Mouse (Mus musculus): Measurements from ENCODE around the gene Chrm3. TPM values are rescaled to one million over a fixed set of nuclear protein-coding genes. Genes with fewer than 3 reads are reported as not detected.

Chrm3 gene
- polyA plus RNA-seq, 1 experiment = not detected

- Histone ChIP-seq H3K4me3 (ENCODE audit: low read depth, low read length) (no peak overlapping the region), H3K4me1 (ENCODE audit: control insufficient read depth, insufficient read depth, low read length) (no peaks in the 10 kb centered on the region), H3K9me3 (replicated peaks; ENCODE audit: control insufficient read depth, insufficient read depth, low read length, poor library complexity, severe bottlenecking) (no peaks in the 10 kb centered on the region), H3K27ac (ENCODE audit: insufficient read depth, low read length) (no peak overlapping the region), H3K27me3 (ENCODE audit: control insufficient read depth, insufficient read depth, low read length, poor library complexity, severe bottlenecking) (no peaks in the 10 kb centered on the region), H3K9ac (ENCODE audit: low read depth, poor library complexity, severe bottlenecking) (no peak overlapping the region), H3K36me3 (ENCODE audit: control insufficient read depth, insufficient read depth, low read length, poor library complexity, severe bottlenecking) (no peaks in the 10 kb centered on the region)
- TF ChIP-seq CTCF (IDR thresholded peaks at IDR 0.05; ENCODE audit: low read depth, low read length) (no peak), POLR2A (IDR thresholded peaks at IDR 0.05; ENCODE audit: insufficient read depth, low read length) (no peak), EP300 (IDR thresholded peaks at IDR 0.05; ENCODE audit: insufficient read depth, low read depth, low read length) (no peak)
Measured at GRCm38 (mm10) chr13:10138878-10139277, 221.8 kb downstream of the Chrm3 start.

DNA sequence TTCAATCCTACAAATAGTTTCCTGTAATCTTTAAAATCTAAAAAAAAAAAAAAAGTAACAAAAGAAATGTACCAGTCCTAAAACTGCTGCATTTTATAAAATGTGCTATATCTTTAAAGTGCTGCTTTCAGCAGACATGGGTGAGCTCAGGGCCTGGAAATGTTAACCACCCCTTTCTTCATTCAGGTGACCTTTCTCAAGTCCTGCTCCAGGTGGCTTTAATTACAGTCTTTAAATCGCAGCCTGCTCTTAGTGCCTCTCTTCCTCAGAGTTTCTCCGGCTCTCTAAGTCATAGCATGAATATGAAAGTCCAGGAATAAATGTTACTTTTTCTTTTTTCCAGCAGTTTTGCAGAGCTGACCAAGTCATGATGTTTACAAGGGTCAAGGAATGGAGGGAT lies 229.6 kb downstream of the Chrm3 start:
- H3K27me3 ChIP-seq (ENCODE audit: control insufficient read depth, insufficient read depth, low read length, poor library complexity, severe bottlenecking) = no peaks in the 10 kb centered on the region
- H3K4me3 ChIP-seq (ENCODE audit: low read depth, low read length) = no peak overlapping the region
- H3K27ac ChIP-seq (ENCODE audit: insufficient read depth, low read length) = no peak overlapping the region
- H3K4me1 ChIP-seq (ENCODE audit: control insufficient read depth, insufficient read depth, low read length) = no peaks in the 10 kb centered on the region
- H3K9ac ChIP-seq (ENCODE audit: low read depth, poor library complexity, severe bottlenecking) = no peak overlapping the region
- no peaks in the 10 kb centered on the region for H3K36me3 ChIP-seq (ENCODE audit: control insufficient read depth, insufficient read depth, low read length, poor library complexity, severe bottlenecking)
- no peak for TF ChIP-seq POLR2A (IDR thresholded peaks at IDR 0.05; ENCODE audit: insufficient read depth, low read length)
- no peak for TF ChIP-seq CTCF (IDR thresholded peaks at IDR 0.05; ENCODE audit: low read depth, low read length)
- TF ChIP-seq EP300 (IDR thresholded peaks at IDR 0.05; ENCODE audit: insufficient read depth, low read depth, low read length) = no peak
- no peaks in the 10 kb centered on the region for H3K9me3 ChIP-seq (replicated peaks; ENCODE audit: control insufficient read depth, insufficient read depth, low read length, poor library complexity, severe bottlenecking)

DNA sequence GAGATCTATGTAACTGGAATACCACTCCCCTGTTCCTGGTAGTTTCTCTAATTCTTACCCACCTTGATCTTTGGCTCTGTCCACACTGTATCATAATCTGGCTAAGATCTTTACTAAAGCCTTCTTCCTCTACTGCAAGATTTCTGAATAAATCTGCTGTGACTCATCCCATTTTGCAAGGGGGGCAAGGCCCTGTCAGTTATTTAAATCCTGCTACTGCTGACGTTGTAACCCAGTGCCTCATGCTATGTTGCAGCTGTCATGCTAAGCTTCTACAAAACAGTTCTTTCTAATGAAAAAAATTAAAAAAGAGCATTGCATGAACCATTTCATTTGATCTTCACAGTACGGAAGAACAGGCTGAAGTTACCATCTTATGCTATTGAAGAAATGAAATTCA lies 248.4 kb downstream of the Chrm3 start:
- H3K4me3 ChIP-seq (ENCODE audit: low read depth, low read length) = no peak overlapping the region
- H3K9ac ChIP-seq (ENCODE audit: low read depth, poor library complexity, severe bottlenecking) = no peak overlapping the region
- H3K4me1 ChIP-seq (ENCODE audit: control insufficient read depth, insufficient read depth, low read length) = no peaks in the 10 kb centered on the region
- H3K36me3 ChIP-seq (ENCODE audit: control insufficient read depth, insufficient read depth, low read length, poor library complexity, severe bottlenecking) = no peaks in the 10 kb centered on the region
- no peaks in the 10 kb centered on the region for H3K27me3 ChIP-seq (ENCODE audit: control insufficient read depth, insufficient read depth, low read length, poor library complexity, severe bottlenecking)
- no peaks in the 10 kb centered on the region for H3K9me3 ChIP-seq (replicated peaks; ENCODE audit: control insufficient read depth, insufficient read depth, low read length, poor library complexity, severe bottlenecking)
- no peak for TF ChIP-seq POLR2A (IDR thresholded peaks at IDR 0.05; ENCODE audit: insufficient read depth, low read length)
- TF ChIP-seq CTCF (IDR thresholded peaks at IDR 0.05; ENCODE audit: low read depth, low read length) = no peak
- TF ChIP-seq EP300 (IDR thresholded peaks at IDR 0.05; ENCODE audit: insufficient read depth, low read depth, low read length) = no peak
- H3K27ac ChIP-seq (ENCODE audit: insufficient read depth, low read length) = no peak overlapping the region

GRCm38 (mm10) chr13:10109542-10109941 lies 251.1 kb downstream of the Chrm3 start:
- TF ChIP-seq POLR2A (IDR thresholded peaks at IDR 0.05; ENCODE audit: insufficient read depth, low read length) = no peak
- TF ChIP-seq CTCF (IDR thresholded peaks at IDR 0.05; ENCODE audit: low read depth, low read length) = no peak
- no peak for TF ChIP-seq EP300 (IDR thresholded peaks at IDR 0.05; ENCODE audit: insufficient read depth, low read depth, low read length)
- no peaks in the 10 kb centered on the region for H3K9me3 ChIP-seq (replicated peaks; ENCODE audit: control insufficient read depth, insufficient read depth, low read length, poor library complexity, severe bottlenecking)
- no peaks in the 10 kb centered on the region for H3K36me3 ChIP-seq (ENCODE audit: control insufficient read depth, insufficient read depth, low read length, poor library complexity, severe bottlenecking)
- no peaks in the 10 kb centered on the region for H3K4me1 ChIP-seq (ENCODE audit: control insufficient read depth, insufficient read depth, low read length)
- H3K4me3 ChIP-seq (ENCODE audit: low read depth, low read length) = no peak overlapping the region
- no peak overlapping the region for H3K9ac ChIP-seq (ENCODE audit: low read depth, poor library complexity, severe bottlenecking)
- no peak overlapping the region for H3K27ac ChIP-seq (ENCODE audit: insufficient read depth, low read length)
- H3K27me3 ChIP-seq (ENCODE audit: control insufficient read depth, insufficient read depth, low read length, poor library complexity, severe bottlenecking) = no peaks in the 10 kb centered on the region

GRCm38 (mm10) chr13:10107331-10107730 lies 253.3 kb downstream of the Chrm3 start:
- H3K27ac ChIP-seq (ENCODE audit: insufficient read depth, low read length) = no peak overlapping the region
- no peak overlapping the region for H3K4me3 ChIP-seq (ENCODE audit: low read depth, low read length)
- no peaks in the 10 kb centered on the region for H3K36me3 ChIP-seq (ENCODE audit: control insufficient read depth, insufficient read depth, low read length, poor library complexity, severe bottlenecking)
- TF ChIP-seq POLR2A (IDR thresholded peaks at IDR 0.05; ENCODE audit: insufficient read depth, low read length) (no peak), CTCF (IDR thresholded peaks at IDR 0.05; ENCODE audit: low read depth, low read length) (no peak), EP300 (IDR thresholded peaks at IDR 0.05; ENCODE audit: insufficient read depth, low read depth, low read length) (no peak)
- H3K4me1 ChIP-seq (ENCODE audit: control insufficient read depth, insufficient read depth, low read length) = no peaks in the 10 kb centered on the region
- H3K9me3 ChIP-seq (replicated peaks; ENCODE audit: control insufficient read depth, insufficient read depth, low read length, poor library complexity, severe bottlenecking) = no peaks in the 10 kb centered on the region
- no peak overlapping the region for H3K9ac ChIP-seq (ENCODE audit: low read depth, poor library complexity, severe bottlenecking)
- H3K27me3 ChIP-seq (ENCODE audit: control insufficient read depth, insufficient read depth, low read length, poor library complexity, severe bottlenecking) = no peaks in the 10 kb centered on the region

- no peaks in the 10 kb centered on the region for H3K36me3 ChIP-seq (ENCODE audit: control insufficient read depth, insufficient read depth, low read length, poor library complexity, severe bottlenecking)
- H3K27ac ChIP-seq (ENCODE audit: insufficient read depth, low read length) = no peak overlapping the region
- no peaks in the 10 kb centered on the region for H3K4me1 ChIP-seq (ENCODE audit: control insufficient read depth, insufficient read depth, low read length)
- no peaks in the 10 kb centered on the region for H3K9me3 ChIP-seq (replicated peaks; ENCODE audit: control insufficient read depth, insufficient read depth, low read length, poor library complexity, severe bottlenecking)
- no peak overlapping the region for H3K9ac ChIP-seq (ENCODE audit: low read depth, poor library complexity, severe bottlenecking)
- TF ChIP-seq POLR2A (IDR thresholded peaks at IDR 0.05; ENCODE audit: insufficient read depth, low read length) = no peak
- no peak for TF ChIP-seq EP300 (IDR thresholded peaks at IDR 0.05; ENCODE audit: insufficient read depth, low read depth, low read length)
- no peak for TF ChIP-seq CTCF (IDR thresholded peaks at IDR 0.05; ENCODE audit: low read depth, low read length)
- no peak overlapping the region for H3K4me3 ChIP-seq (ENCODE audit: low read depth, low read length)
- H3K27me3 ChIP-seq (ENCODE audit: control insufficient read depth, insufficient read depth, low read length, poor library complexity, severe bottlenecking) = no peaks in the 10 kb centered on the region
Measured at GRCm38 (mm10) chr13:10090778-10091177, 269.9 kb downstream of the Chrm3 start.
